ENCODE assay signal across 8 mouse cellular contexts in genomic region chr7:126648486-126648885, GRCm38 (mm10). TPM values are rescaled to one million over a fixed set of nuclear protein-coding genes. Genes with fewer than 3 reads are reported as not detected.
DNase-seq lines count a peak whose midpoint lies in the region; ATAC-seq lines count a peak whose summit lies in the region.

No protein-coding gene starts in this region.

- intact Hi-C loops in heart, postnatal 36 days (cut with DNase I): loop anchor here (5.0 kb wide), 1 partner anchor 109 kb away; the partner anchor contains the start of gene Mapk3

- DNase-seq in heart, postnatal 36 days: no peak
- peak; percentile 9 to 16 for DNase-seq in B cell, adult 2 months
- no peak for DNase-seq in right cerebral cortex, postnatal 14 days
- DNase-seq in spleen, postnatal 4 days (ENCODE audit: low spot score in 2 of 2): no peak
- no peak for DNase-seq in natural killer cell, adult 2 months (ENCODE audit: low spot score in 2 of 2)

- no peak for ATAC-seq in heart, embryonic 12.5 days (ENCODE audit: insufficient number of reproducible peaks, low FRiP score)
- no peak for ATAC-seq in embryonic facial prominence, embryonic 15.5 days (ENCODE audit: insufficient number of reproducible peaks, low FRiP score, low TSS enrichment, low read depth)
- ATAC-seq in liver, embryonic 12.5 days: no peak

- H3K9me3 ChIP-seq in heart, embryonic 12.5 days (replicated peaks): no peaks in the 10 kb centered on the region
- no peaks in the 10 kb centered on the region for H3K9me3 ChIP-seq in embryonic facial prominence, embryonic 15.5 days (replicated peaks)
- H3K9me3 ChIP-seq in liver, embryonic 12.5 days (replicated peaks): no peaks in the 10 kb centered on the region

- H3K27me3 ChIP-seq in heart, embryonic 12.5 days (replicated peaks): no peaks in the 10 kb centered on the region
- no peaks in the 10 kb centered on the region for H3K27me3 ChIP-seq in embryonic facial prominence, embryonic 15.5 days
- H3K27me3 ChIP-seq in liver, embryonic 12.5 days (replicated peaks): no peaks in the 10 kb centered on the region

- H3K4me1 ChIP-seq in heart, embryonic 12.5 days (replicated peaks): peaks cover 12% of the 10 kb centered on the region
- H3K4me1 ChIP-seq in embryonic facial prominence, embryonic 15.5 days: peaks cover 13% of the 10 kb centered on the region
- peaks cover 55% of the 10 kb centered on the region for H3K4me1 ChIP-seq in liver, embryonic 12.5 days

- no peak overlapping the region for H3K27ac ChIP-seq in heart, embryonic 12.5 days (ENCODE audit: poor library complexity, severe bottlenecking)
- no peak overlapping the region for H3K27ac ChIP-seq in embryonic facial prominence, embryonic 15.5 days (replicated peaks)
- H3K27ac ChIP-seq in liver, embryonic 12.5 days: no peak overlapping the region

- H3K4me2 ChIP-seq in heart, embryonic 12.5 days: peak overlapping the region; percentile 85
- peak overlapping the region; percentile 68 for H3K4me2 ChIP-seq in embryonic facial prominence, embryonic 15.5 days (replicated peaks)
- peak overlapping the region; percentile 85 for H3K4me2 ChIP-seq in liver, embryonic 12.5 days

- WGBS in heart, embryonic 12.5 days: 77% methylated on average over 4 of the region's 4 CpGs
- WGBS in embryonic facial prominence, embryonic 15.5 days: 70% methylated on average over 4 of the region's 4 CpGs
- 65% methylated on average over 4 of the region's 4 CpGs for WGBS in liver, embryonic 12.5 days (ENCODE audit: insufficient replicate concordance)

- no peaks in the 10 kb centered on the region for H3K36me3 ChIP-seq in heart, embryonic 12.5 days
- no peaks in the 10 kb centered on the region for H3K36me3 ChIP-seq in embryonic facial prominence, embryonic 15.5 days
- H3K36me3 ChIP-seq in liver, embryonic 12.5 days: peaks cover under 1% of the 10 kb centered on the region; the same call in 1 of the 2 replicates

- H3K4me3 ChIP-seq in heart, embryonic 12.5 days: peak overlapping the region; percentile 64; the same call in 1 of the 2 replicates
- H3K4me3 ChIP-seq in embryonic facial prominence, embryonic 15.5 days (replicated peaks): peak overlapping the region; percentile 75; the same call in 1 of the 2 replicates
- peak overlapping the region; percentile 67 for H3K4me3 ChIP-seq in liver, embryonic 12.5 days

- H3K9ac ChIP-seq in heart, embryonic 12.5 days: no peak overlapping the region
- H3K9ac ChIP-seq in embryonic facial prominence, embryonic 15.5 days: no peak overlapping the region
- no peak overlapping the region for H3K9ac ChIP-seq in liver, embryonic 12.5 days

RNA-seq across cellular contexts. Expression of gene Sgf29, which starts 0.6 kb away (rescaled TPM):
- 26.9 and 27.2 TPM in 2 replicates for polyA plus RNA-seq in heart, embryonic 12.5 days (2016; fragmentation: Nextera tagmentation; extraction: Ambion mirVana)
- 10 to 100 TPM; 21.8 to 25.2 TPM for total RNA-seq in heart, postnatal 36 days (2021)
- 43.4 and 49.5 TPM in 2 replicates for polyA plus RNA-seq in embryonic facial prominence, embryonic 15.5 days (2015; fragmentation: Nextera tagmentation; extraction: Ambion mirVana)
- polyA plus RNA-seq in liver, embryonic 12.5 days (2016; fragmentation: Nextera tagmentation; extraction: Ambion mirVana): 36.3 and 42.4 TPM in 2 replicates

RNA-seq across cellular contexts. Expression of gene Nupr1, which starts 17.8 kb away (rescaled TPM):
- polyA plus RNA-seq in heart, embryonic 12.5 days (2016; fragmentation: Nextera tagmentation; extraction: Ambion mirVana): 3.1 and 3.6 TPM in 2 replicates
- 1 to 10 TPM; 7.2 to 9.9 TPM for total RNA-seq in heart, postnatal 36 days (2021)
- polyA plus RNA-seq in embryonic facial prominence, embryonic 15.5 days (2015; fragmentation: Nextera tagmentation; extraction: Ambion mirVana): 38.5 and 40.4 TPM in 2 replicates
- 3.2 and 3.7 TPM in 2 replicates for polyA plus RNA-seq in liver, embryonic 12.5 days (2016; fragmentation: Nextera tagmentation; extraction: Ambion mirVana)

RNA-seq across cellular contexts. Expression of gene Sult1a1, which starts 27.7 kb away (rescaled TPM):
- polyA plus RNA-seq in heart, embryonic 12.5 days (2016; fragmentation: Nextera tagmentation; extraction: Ambion mirVana): 3.7 TPM in 2 replicates
- total RNA-seq in heart, postnatal 36 days (2021): 10 to 100 TPM; 30.3 to 43.0 TPM
- polyA plus RNA-seq in embryonic facial prominence, embryonic 15.5 days (2015; fragmentation: Nextera tagmentation; extraction: Ambion mirVana): 10.0 and 12.2 TPM in 2 replicates
- polyA plus RNA-seq in liver, embryonic 12.5 days (2016; fragmentation: Nextera tagmentation; extraction: Ambion mirVana): 0.24 and 0.50 TPM in 2 replicates

RNA-seq across cellular contexts. Expression of gene Bola2, which starts 46.7 kb away (rescaled TPM):
- polyA plus RNA-seq in heart, embryonic 12.5 days (2016; fragmentation: Nextera tagmentation; extraction: Ambion mirVana): 102 and 120 TPM in 2 replicates
- total RNA-seq in heart, postnatal 36 days (2021): 10 to 100 TPM; 47.0 to 60.8 TPM
- 121 TPM in 2 replicates for polyA plus RNA-seq in embryonic facial prominence, embryonic 15.5 days (2015; fragmentation: Nextera tagmentation; extraction: Ambion mirVana)
- 134 and 153 TPM in 2 replicates for polyA plus RNA-seq in liver, embryonic 12.5 days (2016; fragmentation: Nextera tagmentation; extraction: Ambion mirVana)

RNA-seq across cellular contexts. Expression of gene Slx1b, which starts 47.1 kb away (rescaled TPM):
- polyA plus RNA-seq in heart, embryonic 12.5 days (2016; fragmentation: Nextera tagmentation; extraction: Ambion mirVana): 6.9 and 7.5 TPM in 2 replicates
- total RNA-seq in heart, postnatal 36 days (2021): 1 to 10 TPM; 4.4 to 5.9 TPM
- polyA plus RNA-seq in embryonic facial prominence, embryonic 15.5 days (2015; fragmentation: Nextera tagmentation; extraction: Ambion mirVana): 9.8 and 12.5 TPM in 2 replicates
- 4.5 and 5.1 TPM in 2 replicates for polyA plus RNA-seq in liver, embryonic 12.5 days (2016; fragmentation: Nextera tagmentation; extraction: Ambion mirVana)

Comparison
In these comparisons a context has a peak if more than half of its experiments do, and no peak if none do; other contexts are left out.
1. DNase-seq: peak in B cell, adult 2 months (2 of 2); none in heart, postnatal 36 days (0 of 2), right cerebral cortex, postnatal 14 days (single experiment), spleen, postnatal 4 days (0 of 2) and natural killer cell, adult 2 months (0 of 2).
2. Peak in every context shown above with its lines, with median percentiles within 50 percentile points of each other: H3K4me2 ChIP-seq and H3K4me3 ChIP-seq.